Mouse (Mus musculus): ENCODE measurements around the gene Wdr5b.

Gene Wdr5b

DNA sequence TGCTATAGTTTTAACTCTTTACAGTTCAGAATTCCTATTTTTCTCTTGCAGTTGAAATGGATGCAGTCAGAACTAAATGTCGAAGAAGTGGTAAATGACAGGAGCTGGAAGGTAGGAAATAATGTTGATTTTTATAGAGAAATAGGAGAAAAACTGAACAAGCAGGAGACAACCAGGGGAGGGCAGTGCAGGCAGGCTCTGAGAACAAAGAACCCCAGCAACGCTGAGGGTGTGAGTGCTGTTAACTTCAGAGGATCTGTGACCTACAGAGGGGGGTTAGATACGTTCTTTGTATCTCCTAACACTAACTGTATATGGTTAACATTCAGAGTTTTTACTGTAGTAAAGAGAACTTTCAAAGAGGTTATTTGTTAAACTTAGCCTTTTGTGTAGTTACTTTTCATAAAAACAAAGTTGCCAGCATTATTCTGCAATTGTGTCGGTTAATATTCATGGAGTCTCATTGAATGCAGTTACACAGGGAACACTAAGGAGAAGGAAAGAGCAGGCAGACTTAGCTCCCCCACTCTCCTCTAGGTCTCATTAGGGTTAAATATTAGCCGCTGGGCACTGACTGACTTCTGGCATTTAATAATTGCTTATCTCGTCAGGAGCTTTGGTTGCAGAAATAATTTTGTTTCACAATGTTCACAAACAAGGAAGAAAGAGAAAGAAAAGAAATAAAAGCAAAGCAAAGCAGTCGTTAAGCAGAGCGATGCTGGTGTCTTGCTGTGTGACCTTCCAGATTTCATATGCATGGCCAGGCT, 49.0 kb downstream of the Wdr5b start:
- no peak for DNase-seq (ENCODE audit: low read depth, low spot score)
- H3K27me3 ChIP-seq (ENCODE audit: control insufficient read depth, insufficient read depth, low read length, poor library complexity, severe bottlenecking), result no peaks in the 10 kb centered on the region
- H3K36me3 ChIP-seq (ENCODE audit: control insufficient read depth, insufficient read depth, low read length, poor library complexity, severe bottlenecking), result peaks cover 5% of the 10 kb centered on the region; the same call in 1 of the 2 replicates

DNA sequence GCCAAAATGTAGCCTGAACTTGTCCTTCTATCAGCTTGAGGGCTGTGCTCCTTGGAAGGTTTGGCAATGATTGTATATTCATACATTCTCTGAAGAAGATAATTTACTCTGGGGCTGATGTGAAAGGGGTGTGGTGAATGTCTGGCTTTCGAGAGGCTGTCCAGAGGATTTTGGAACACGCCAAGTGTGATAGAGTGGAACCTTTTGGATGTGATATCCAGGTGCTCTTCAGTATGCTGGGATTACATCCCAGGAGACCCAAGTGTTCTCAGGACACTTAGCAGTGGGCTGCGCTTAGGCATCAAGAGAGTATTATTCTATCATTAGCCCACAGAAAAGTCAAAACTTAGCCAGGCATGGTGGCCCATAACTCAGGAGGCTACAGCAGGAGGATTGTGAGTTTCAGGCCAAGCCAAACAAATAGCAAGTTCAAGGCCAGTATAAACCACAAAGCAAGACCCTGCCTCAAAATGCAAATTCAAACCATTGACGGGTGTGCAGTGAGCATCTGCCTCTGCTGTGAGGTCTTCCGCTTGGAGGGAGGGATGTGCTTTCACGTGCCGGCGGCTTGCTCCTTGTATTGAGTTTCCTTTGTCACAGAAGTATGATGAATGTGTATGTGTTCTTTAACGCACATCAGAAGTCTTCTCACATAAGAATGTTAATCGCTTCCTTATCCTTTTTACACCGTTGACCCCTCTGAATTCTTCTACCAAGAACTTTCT, 50.0 kb downstream of the Wdr5b start:
- Histone ChIP-seq H3K36me3 (ENCODE audit: control insufficient read depth, insufficient read depth, low read length, poor library complexity, severe bottlenecking) (peaks cover 3% of the 10 kb centered on the region; the same call in 1 of the 2 replicates), H3K27me3 (ENCODE audit: control insufficient read depth, insufficient read depth, low read length, poor library complexity, severe bottlenecking) (no peaks in the 10 kb centered on the region)
- DNase-seq (ENCODE audit: low read depth, low spot score), result no peak
